Mouse (Mus musculus) thymus, postnatal 14 days (tissue): ENCODE measurements around the gene Lrpap1.
A peak's percentile ranks its signal among the peaks of the same experiment; 100 is the strongest.

Experiments used
- DNase-seq: peaks from one replicate; pipeline ENCODE4 v3.0.0; 2021

The Lrpap1 gene

GRCm38 (mm10) chr5:35055076-35055475 lies 50.5 kb downstream of the Lrpap1 start:
- no peak for DNase-seq

GRCm38 (mm10) chr5:35054628-35055027 lies 50.9 kb downstream of the Lrpap1 start:
- DNase-seq, result no peak

GRCm38 (mm10) chr5:35050541-35050940 lies 55.0 kb downstream of the Lrpap1 start:
- no peak for DNase-seq

GRCm38 (mm10) chr5:35043110-35043451 lies 62.5 kb downstream of the Lrpap1 start:
- peak; percentile 86 for DNase-seq

- DNase-seq, result peak; percentile 72
These were observed 63.0 kb downstream of the Lrpap1 start for GRCm38 (mm10) chr5:35042431-35043109.
